Mouse (Mus musculus) MEL (cell line): ENCODE results near the gene Slc35g3. TPM values are rescaled to one million over a fixed set of nuclear protein-coding genes. Genes with fewer than 3 reads are reported as not detected.

Source experiments
- DNase-seq: peaks from one replicate; pipeline ENCODE4 v3.0.0; 2011; ENCODE audit warnings: low read depth, low spot score
- H3K27ac ChIP-seq: 2 replicates; pipeline ENCODE4 v1.5.1; 2012; ENCODE audit warnings: low read depth, mild to moderate bottlenecking, control low read depth, low read length, moderate library complexity; ENCODE audit not compliant: control insufficient read depth
- H3K27me3 ChIP-seq, 2 experiments: fragments of 150-350 bp in 1 of 2; sonication (generic) in 1 of 2; 2 replicates each; pipeline ENCODE4 v1.6.1; 2012; ENCODE audit warnings: low read length in 2 of 2, mild to moderate bottlenecking in 2 of 2, improper control_type of control experiment in 1 of 2, moderate library complexity in 1 of 2; ENCODE audit not compliant: insufficient read depth in 2 of 2, control insufficient read depth in 1 of 2
- H3K36me3 ChIP-seq, 2 experiments: 2 replicates each; pipeline ENCODE4 v1.6.1; 2012 to 2014; ENCODE audit warnings: low read length in 2 of 2, improper control_type of control experiment in 1 of 2, inconsistent platforms in 1 of 2, mild to moderate bottlenecking in 1 of 2; ENCODE audit not compliant: insufficient read depth in 2 of 2, control insufficient read depth in 1 of 2
- H3K4me1 ChIP-seq, 2 experiments: fragments of 150-350 bp in 1 of 2; sonication (generic) in 1 of 2; 2 replicates each; pipeline ENCODE4 v1.6.1; 2012; ENCODE audit warnings: low read length in 2 of 2, improper control_type of control experiment in 1 of 2, mild to moderate bottlenecking in 1 of 2; ENCODE audit not compliant: insufficient read depth in 2 of 2, control insufficient read depth in 1 of 2
- H3K4me3 ChIP-seq, 2 experiments: fragments of 150-350 bp in 1 of 2; sonication (generic) in 1 of 2; 2 replicates each; pipeline ENCODE4 v1.5.1; 2012; ENCODE audit warnings: low read depth in 2 of 2, low read length in 2 of 2, mild to moderate bottlenecking in 2 of 2, moderate library complexity in 2 of 2, control low read depth in 1 of 2, improper control_type of control experiment in 1 of 2; ENCODE audit not compliant: control insufficient read depth in 1 of 2, insufficient read depth in 1 of 2
- H3K79me2 ChIP-seq: 2 replicates; pipeline ENCODE4 v1.6.1; 2012; ENCODE audit warnings: mild to moderate bottlenecking, low read length, moderate library complexity; ENCODE audit not compliant: control insufficient read depth, poor library complexity, insufficient read depth
- H3K9ac ChIP-seq: 2 replicates; pipeline ENCODE4 v1.6.1; 2012; ENCODE audit warnings: low read depth, mild to moderate bottlenecking, control low read depth, low read length, moderate library complexity; ENCODE audit not compliant: control insufficient read depth, poor library complexity, severe bottlenecking
- H3K9me3 ChIP-seq: fragments of 150-350 bp; sonication (generic); replicated peaks from 2 replicates; pipeline ENCODE4 v1.6.1; 2012; ENCODE audit warnings: mild to moderate bottlenecking, low read length, improper control_type of control experiment, moderate library complexity; ENCODE audit not compliant: insufficient read depth
- BHLHE40 ChIP-seq: IDR thresholded peaks from 2 replicates; pipeline ENCODE4 v1.6.1; 2012; ENCODE audit warnings: low read depth, mild to moderate bottlenecking, inconsistent platforms, low read length, improper control_type of control experiment, borderline replicate concordance
- CHD1 ChIP-seq: IDR thresholded peaks from 2 replicates; pipeline ENCODE4 v1.6.1; 2012; ENCODE audit warnings: low read depth, mild to moderate bottlenecking, inconsistent platforms, low read length, improper control_type of control experiment
- CHD2 ChIP-seq: IDR thresholded peaks from 2 replicates; pipeline ENCODE4 v1.6.1; 2011; ENCODE audit warnings: low read length, improper control_type of control experiment
- ELF1 ChIP-seq: IDR thresholded peaks from 2 replicates; pipeline ENCODE4 v1.6.1; 2014; ENCODE audit warnings: low read depth, mild to moderate bottlenecking, inconsistent platforms, low read length, improper control_type of control experiment, moderate library complexity
- GABPA ChIP-seq: IDR thresholded peaks from 2 replicates; pipeline ENCODE4 v1.6.1; 2012; ENCODE audit warnings: low read depth, mild to moderate bottlenecking, inconsistent platforms, low read length, improper control_type of control experiment, moderate library complexity
- GATA1 ChIP-seq: IDR thresholded peaks from 2 replicates; pipeline ENCODE4 v1.6.1; 2011; ENCODE audit warnings: low read depth, low read length, improper control_type of control experiment
- HCFC1 ChIP-seq: IDR thresholded peaks from 2 replicates; pipeline ENCODE4 v1.6.1; 2012; ENCODE audit warnings: low read depth, mild to moderate bottlenecking, inconsistent platforms, low read length, improper control_type of control experiment, moderate library complexity
- JUND ChIP-seq: IDR thresholded peaks from 2 replicates; pipeline ENCODE4 v1.6.1; 2011; ENCODE audit warnings: low read depth, mild to moderate bottlenecking, improper control_type of control experiment, low read length
- KAT2A ChIP-seq: conservative IDR thresholded peaks from 2 replicates; pipeline ENCODE4 v1.6.1; 2012; ENCODE audit warnings: low read depth, low read length, improper control_type of control experiment, inconsistent platforms
- MXI1 ChIP-seq: IDR thresholded peaks from 2 replicates; pipeline ENCODE4 v1.6.1; 2011; ENCODE audit warnings: mild to moderate bottlenecking, low read depth, low read length, improper control_type of control experiment
- MYB ChIP-seq: IDR thresholded peaks from 2 replicates; pipeline ENCODE4 v1.6.1; 2011; ENCODE audit warnings: mild to moderate bottlenecking, low read depth, low read length, improper control_type of control experiment
- NRF1 ChIP-seq: IDR thresholded peaks from 2 replicates; pipeline ENCODE4 v1.6.1; 2014; ENCODE audit warnings: low read depth, mild to moderate bottlenecking, inconsistent platforms, low read length, improper control_type of control experiment, moderate library complexity; ENCODE audit not compliant: poor library complexity, insufficient read depth, severe bottlenecking
- RCOR1 ChIP-seq: IDR thresholded peaks from 2 replicates; pipeline ENCODE4 v1.6.1; 2012; ENCODE audit warnings: low read depth, mild to moderate bottlenecking, inconsistent platforms, low read length, improper control_type of control experiment
- SMC3 ChIP-seq: IDR thresholded peaks from 2 replicates; pipeline ENCODE4 v1.6.1; 2011; ENCODE audit warnings: low read depth, low read length, improper control_type of control experiment
- TCF12 ChIP-seq: IDR thresholded peaks from 2 replicates; pipeline ENCODE4 v1.6.1; 2014; ENCODE audit warnings: low read depth, mild to moderate bottlenecking, inconsistent platforms, low read length, improper control_type of control experiment, moderate library complexity
- USF1 ChIP-seq: IDR thresholded peaks from 2 replicates; pipeline ENCODE4 v1.6.1; 2014; ENCODE audit warnings: low read depth, mild to moderate bottlenecking, inconsistent platforms, low read length, improper control_type of control experiment, moderate library complexity
- ZMIZ1 ChIP-seq: IDR thresholded peaks from 2 replicates; pipeline ENCODE4 v1.6.1; 2012; ENCODE audit warnings: low read depth, mild to moderate bottlenecking, inconsistent platforms, low read length, improper control_type of control experiment, moderate library complexity
- ZNF384 ChIP-seq: IDR thresholded peaks from 2 replicates; pipeline ENCODE4 v1.6.1; 2012; ENCODE audit warnings: low read depth, mild to moderate bottlenecking, inconsistent platforms, low read length, improper control_type of control experiment
- polyA plus RNA-seq, 2 experiments: library from polyadenylated mRNA; stranded (reverse) in 1 of 2; unstranded in 1 of 2; fragments of >175 nt in 1 of 2; fragments of >200 nt in 1 of 2; gene quantifications; 2 replicates each; pipeline versions ENCODE4 v1.2.1 to v1.2.4; 2012; ENCODE audit warnings: low replicate concordance in 2 of 2, low read depth in 1 of 2; ENCODE audit not compliant: insufficient read length in 2 of 2, insufficient read depth in 1 of 2, missing spikeins in 1 of 2
- total RNA-seq: library from RNA; depleted of rRNA; stranded (reverse); fragments of 300-350 nt; gene quantifications from 2 replicates; pipeline ENCODE4 v1.2.3, GENCODE M21; 2012

The Slc35g3 gene
- total and polyA plus RNA-seq, 3 experiments, result 0.08 to 0.22 TPM; not detected in 1

DNA sequence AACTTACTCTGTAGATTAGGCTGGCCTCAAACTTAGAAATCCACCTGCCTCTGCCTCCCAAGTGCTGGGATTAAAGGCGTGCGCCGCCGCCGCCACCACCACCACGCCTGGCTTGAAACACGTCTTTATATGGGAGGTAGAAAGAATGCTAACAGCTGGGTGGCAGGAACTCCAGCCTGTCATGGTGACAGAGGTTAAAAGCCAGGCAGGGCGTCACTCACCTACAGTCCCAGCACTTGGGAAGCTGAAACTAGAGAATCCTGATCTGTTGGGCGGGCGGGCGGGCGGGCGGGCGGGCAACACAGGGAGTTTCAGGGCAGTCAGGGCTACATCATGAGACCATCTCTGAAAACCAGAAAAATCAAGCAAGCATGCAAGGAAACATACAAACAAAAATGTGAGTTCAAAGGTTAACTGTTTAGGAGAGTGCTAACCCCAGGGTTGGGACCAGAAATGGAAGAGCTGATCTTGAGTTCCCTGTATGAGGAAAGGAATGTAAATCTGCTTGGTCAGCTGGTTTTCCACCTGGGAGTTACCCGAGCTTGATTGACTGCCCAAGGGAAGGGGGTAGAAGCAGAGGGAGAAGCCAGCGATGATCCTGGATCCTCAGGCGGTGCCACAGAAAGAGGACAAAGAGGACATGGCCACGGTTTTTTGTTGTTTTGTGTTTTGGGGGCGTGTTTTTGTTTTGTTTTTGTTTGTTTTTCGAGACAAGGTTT lies 48.7 kb downstream of the Slc35g3 start:
- H3K4me3 ChIP-seq, result no peak overlapping the region
- no peaks in the 10 kb centered on the region for H3K27me3 ChIP-seq
- H3K4me1 ChIP-seq, result peaks cover 0 to 5% of the 10 kb centered on the region in 2 experiments; a peak in 1 of 4 replicates
- no peaks in the 10 kb centered on the region for H3K9me3 ChIP-seq
- no peak overlapping the region for H3K9ac ChIP-seq
- DNase-seq, result no peak
- TF ChIP-seq RCOR1 (no peak), ZNF384 (no peak), ZMIZ1 (no peak), HCFC1 (no peak), JUND (no peak), ELF1 (no peak), CHD2 (no peak), SMC3 (no peak), GATA1 (no peak), KAT2A (no peak), GABPA (no peak), USF1 (no peak), BHLHE40 (no peak), NRF1 (no peak), MXI1 (no peak), CHD1 (no peak), MYB (no peak)
- H3K36me3 ChIP-seq, result peaks cover 0 to 3% of the 10 kb centered on the region in 2 experiments; a peak in 1 of 4 replicates
- no peaks in the 10 kb centered on the region for H3K79me2 ChIP-seq
- H3K27ac ChIP-seq, result no peak overlapping the region

DNA sequence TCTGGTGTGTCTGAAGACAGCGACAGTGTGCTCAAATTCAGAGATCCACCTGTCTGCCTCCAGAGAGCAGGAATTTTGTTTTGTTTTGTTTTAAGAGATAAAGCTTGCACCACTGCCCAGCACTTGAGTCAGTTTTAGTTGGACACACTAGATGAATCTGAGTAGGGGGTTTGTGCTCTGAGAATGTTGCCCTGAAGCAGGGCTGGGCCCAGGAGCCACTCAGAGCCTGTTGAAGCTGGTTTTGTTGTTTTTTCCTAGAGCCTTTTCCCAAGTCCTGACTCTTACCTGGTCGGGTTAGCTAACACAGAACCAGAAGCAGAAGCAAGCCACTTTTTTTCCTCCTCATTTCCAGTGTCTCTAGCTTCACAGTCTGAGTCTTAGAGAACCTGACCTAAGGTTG lies 50.7 kb downstream of the Slc35g3 start:
- Histone ChIP-seq H3K79me2 (no peaks in the 10 kb centered on the region), H3K27me3 (no peaks in the 10 kb centered on the region), H3K4me3 (no peak overlapping the region), H3K36me3 (peaks cover 0 to 3% of the 10 kb centered on the region in 2 experiments; a peak in 1 of 4 replicates), H3K9me3 (no peaks in the 10 kb centered on the region), H3K4me1 (peaks cover 0 to 4% of the 10 kb centered on the region in 2 experiments; a peak in 1 of 4 replicates), H3K9ac (no peak overlapping the region), H3K27ac (no peak overlapping the region)
- DNase-seq, result no peak
- TF ChIP-seq TCF12, result no peak
